Mouse (Mus musculus) CH12.LX (cell line): ENCODE measurements at regions not wholly inside any gene's neighbourhood (a gene's known extent, or its start where the extent isn't known, plus 50 kb on each side); places are given as distances from the start of the nearest gene placed in this dataset.

ENCODE experiments used
- DNase-seq: peaks from one replicate; pipeline ENCODE4 v3.0.0-alpha.2; 2013; ENCODE audit errors: extremely low read depth
- H3K27ac ChIP-seq: 2 replicates; pipeline ENCODE4 v1.5.1; 2012; ENCODE audit warnings: low read depth, mild to moderate bottlenecking, control low read depth, moderate library complexity; ENCODE audit not compliant: insufficient read depth
- H3K27me3 ChIP-seq: replicated peaks from 2 replicates; pipeline ENCODE3; 2012; ENCODE audit warnings: inconsistent platforms
- H3K36me3 ChIP-seq, 2 experiments: replicated peaks in 1 of 2; 2 replicates each; pipeline versions ENCODE3 to v1.6.1; 2012; ENCODE audit warnings: inconsistent platforms in 1 of 2, low read length in 1 of 2, mild to moderate bottlenecking in 1 of 2, mixed read lengths in 1 of 2, moderate library complexity in 1 of 2; ENCODE audit not compliant: control insufficient read depth in 1 of 2, insufficient read depth in 1 of 2
- H3K4me1 ChIP-seq, 2 experiments: 2 replicates each; pipeline ENCODE4 v1.6.1; 2012; ENCODE audit warnings: inconsistent platforms in 1 of 2, moderate library complexity in 1 of 2; ENCODE audit not compliant: insufficient read depth in 2 of 2, control insufficient read depth in 1 of 2
- H3K4me2 ChIP-seq: 2 replicates; pipeline ENCODE4 v1.6.1; 2012; ENCODE audit warnings: low read depth, mild to moderate bottlenecking, control low read depth; ENCODE audit not compliant: poor library complexity, insufficient read depth, severe bottlenecking
- H3K4me3 ChIP-seq, 3 experiments: fragments of 150-350 bp in 1 of 3; sonication (generic) in 1 of 3; replicated peaks in 1 of 3; 2 replicates each; pipeline versions ENCODE3 to v1.5.1; 2011 to 2012; ENCODE audit warnings: low read depth in 2 of 3, low read length in 2 of 3, mild to moderate bottlenecking in 2 of 3, moderate library complexity in 2 of 3, control low read depth in 1 of 3, improper control_type of control experiment in 1 of 3, inconsistent platforms in 1 of 3, mixed read lengths in 1 of 3; ENCODE audit not compliant: poor library complexity in 1 of 3
- H3K79me2 ChIP-seq: replicated peaks from 2 replicates; pipeline ENCODE4 v1.6.1; 2012; ENCODE audit warnings: mild to moderate bottlenecking, moderate library complexity; ENCODE audit not compliant: control insufficient read depth, poor library complexity, insufficient read depth, severe bottlenecking; ENCODE audit errors: extremely low read depth
- H3K9ac ChIP-seq: 2 replicates; pipeline ENCODE4 v1.6.1; 2012; ENCODE audit warnings: low read depth, mild to moderate bottlenecking, control low read depth, moderate library complexity; ENCODE audit not compliant: insufficient read depth
- H3K9me3 ChIP-seq: replicated peaks from 2 replicates; pipeline ENCODE3; 2012; ENCODE audit warnings: low read length, inconsistent platforms, mixed read lengths
- BHLHE40 ChIP-seq: IDR thresholded peaks from 2 replicates; pipeline ENCODE4 v1.6.1; 2011; ENCODE audit warnings: mild to moderate bottlenecking, low read depth, low read length, improper control_type of control experiment
- E2F4 ChIP-seq: IDR thresholded peaks from 2 replicates; pipeline ENCODE4 v1.6.1; 2011; ENCODE audit warnings: low read depth, low read length, improper control_type of control experiment; ENCODE audit not compliant: insufficient replicate concordance
- ELF1 ChIP-seq: IDR thresholded peaks from 2 replicates; pipeline ENCODE4 v1.6.1; 2014; ENCODE audit warnings: low read depth, mild to moderate bottlenecking, inconsistent platforms, low read length, improper control_type of control experiment
- EP300 ChIP-seq: IDR thresholded peaks from 2 replicates; pipeline ENCODE4 v1.6.1; 2011; ENCODE audit warnings: low read length, improper control_type of control experiment
- IRF4 ChIP-seq: IDR thresholded peaks from 2 replicates; pipeline ENCODE4 v1.6.1; 2014; ENCODE audit warnings: low read depth, mild to moderate bottlenecking, inconsistent platforms, low read length, improper control_type of control experiment
- JUN ChIP-seq: IDR thresholded peaks from 2 replicates; pipeline ENCODE4 v1.6.1; 2011; ENCODE audit warnings: low read depth, mild to moderate bottlenecking, low read length, improper control_type of control experiment, moderate library complexity; ENCODE audit not compliant: insufficient read depth
- JUND ChIP-seq: conservative IDR thresholded peaks from 2 replicates; pipeline ENCODE4 v1.6.1; 2011; ENCODE audit warnings: low read depth, low read length, improper control_type of control experiment
- KAT2A ChIP-seq: IDR thresholded peaks from 2 replicates; pipeline ENCODE4 v1.6.1; 2012; ENCODE audit warnings: low read length, improper control_type of control experiment, inconsistent platforms; ENCODE audit not compliant: insufficient replicate concordance
- MAX ChIP-seq: IDR thresholded peaks from 2 replicates; pipeline ENCODE4 v1.6.1; 2011; ENCODE audit warnings: low read length, improper control_type of control experiment
- MAZ ChIP-seq: IDR thresholded peaks from 2 replicates; pipeline ENCODE4 v1.6.1; 2012; ENCODE audit warnings: low read depth, mild to moderate bottlenecking, inconsistent platforms, low read length, improper control_type of control experiment, moderate library complexity
- MEF2A ChIP-seq: IDR thresholded peaks from 2 replicates; pipeline ENCODE4 v1.6.1; 2014; ENCODE audit warnings: low read depth, mild to moderate bottlenecking, inconsistent platforms, low read length, improper control_type of control experiment, borderline replicate concordance
- MXI1 ChIP-seq: IDR thresholded peaks from 2 replicates; pipeline ENCODE4 v1.6.1; 2011; ENCODE audit warnings: mild to moderate bottlenecking, low read depth, low read length, improper control_type of control experiment
- MYC ChIP-seq: IDR thresholded peaks from 2 replicates; pipeline ENCODE4 v1.6.1; 2011; ENCODE audit warnings: low read depth, mild to moderate bottlenecking, improper control_type of control experiment, low read length
- NRF1 ChIP-seq: IDR thresholded peaks from 2 replicates; pipeline ENCODE4 v1.6.1; 2014; ENCODE audit warnings: low read depth, mild to moderate bottlenecking, inconsistent platforms, low read length, improper control_type of control experiment, moderate library complexity
- PAX5 ChIP-seq: IDR thresholded peaks from 2 replicates; pipeline ENCODE4 v1.6.1; 2012; ENCODE audit warnings: low read length, inconsistent platforms, mixed read lengths
- RCOR1 ChIP-seq: conservative IDR thresholded peaks from 2 replicates; pipeline ENCODE4 v1.6.1; 2012; ENCODE audit warnings: low read depth, mild to moderate bottlenecking, inconsistent platforms, low read length, improper control_type of control experiment
- SIN3A ChIP-seq: IDR thresholded peaks from 2 replicates; pipeline ENCODE4 v1.6.1; 2012; ENCODE audit warnings: low read length, improper control_type of control experiment, inconsistent platforms
- SMC3 ChIP-seq: IDR thresholded peaks from 2 replicates; pipeline ENCODE4 v1.6.1; 2011; ENCODE audit warnings: low read depth, low read length, improper control_type of control experiment
- UBTF ChIP-seq: IDR thresholded peaks from 2 replicates; pipeline ENCODE4 v1.6.1; 2012; ENCODE audit warnings: low read depth, mild to moderate bottlenecking, inconsistent platforms, low read length, improper control_type of control experiment, moderate library complexity
- ZMIZ1 ChIP-seq: IDR thresholded peaks from 2 replicates; pipeline ENCODE4 v1.6.1; 2012; ENCODE audit warnings: low read depth, mild to moderate bottlenecking, inconsistent platforms, low read length, improper control_type of control experiment
- dilution Hi-C: fragments of 300-500 bp; cut with MboI; formaldehyde crosslinking; loops from 2 replicates; pipeline ENCODE4 v1.14.3; 2020; ENCODE audit warnings: low sequenced_read_pairs; ENCODE audit not compliant: extremely low pct_unique_long_range_greater_than_20kb, extremely low pct_ligation_motif_present
- in situ Hi-C: fragments of 300-500 bp; cut with MboI; formaldehyde crosslinking; loops from 3 replicates; pipeline ENCODE4 v1.14.3; 2019; ENCODE audit warnings: low sequenced_read_pairs, low pct_ligation_motif_present, low pct_unique_long_range_greater_than_20kb, mixed read lengths

GRCm38 (mm10) chr1:98192671-98193070, 97.2 kb upstream of the Pam start:
- no peaks in the 10 kb centered on the region for H3K4me1 ChIP-seq
- H3K9me3 ChIP-seq = peaks cover 47% of the 10 kb centered on the region
- H3K36me3 ChIP-seq = no peaks in the 10 kb centered on the region
- DNase-seq = no peak
- TF ChIP-seq MAZ = no peak
- TF ChIP-seq NRF1 = no peak
- TF ChIP-seq PAX5 = no peak
- no peak for TF ChIP-seq JUND
- no peak for TF ChIP-seq EP300
- TF ChIP-seq RCOR1 = no peak
- TF ChIP-seq E2F4 = no peak
- TF ChIP-seq KAT2A = no peak
- TF ChIP-seq MEF2A = no peak
- TF ChIP-seq IRF4 = no peak
- no peak for TF ChIP-seq MYC
- no peak for TF ChIP-seq ELF1
- TF ChIP-seq UBTF = no peak
- TF ChIP-seq MXI1 = no peak
- H3K27me3 ChIP-seq = no peaks in the 10 kb centered on the region
- no peak overlapping the region for H3K4me2 ChIP-seq
- no peaks in the 10 kb centered on the region for H3K79me2 ChIP-seq
- no peak overlapping the region for H3K9ac ChIP-seq
- dilution Hi-C loops = no loop called here
- H3K4me3 ChIP-seq = no peak overlapping the region
- H3K27ac ChIP-seq = no peak overlapping the region
- in situ Hi-C loops = no loop called here

GRCm38 (mm10) chr1:98192044-98192484, 96.6 kb upstream of the Pam start:
- H3K4me3 ChIP-seq = no peak overlapping the region
- no peak for DNase-seq
- no peak overlapping the region for H3K4me2 ChIP-seq
- H3K79me2 ChIP-seq = no peaks in the 10 kb centered on the region
- in situ Hi-C loops = no loop called here
- no peaks in the 10 kb centered on the region for H3K36me3 ChIP-seq
- peaks cover 43% of the 10 kb centered on the region for H3K9me3 ChIP-seq
- no peaks in the 10 kb centered on the region for H3K27me3 ChIP-seq
- H3K4me1 ChIP-seq = no peaks in the 10 kb centered on the region
- dilution Hi-C loops = no loop called here
- H3K9ac ChIP-seq = no peak overlapping the region
- H3K27ac ChIP-seq = no peak overlapping the region
- TF ChIP-seq UBTF (no peak), ZMIZ1 (no peak), SIN3A (no peak), MYC (no peak), JUN (no peak), MAX (no peak), MEF2A (no peak), SMC3 (no peak), BHLHE40 (no peak)
- TF ChIP-seq, all 38 proteins: peak for 0
